Mouse (Mus musculus): ENCODE results near the gene Lyl1. TPM values are rescaled to one million over a fixed set of nuclear protein-coding genes. Genes with fewer than 3 reads are reported as not detected.

Gene Lyl1
- total and polyA plus RNA-seq, 3 experiments: 88.7 to 149 (median 136) TPM

- TF ChIP-seq EP300 (IDR thresholded peaks at IDR 0.05; ENCODE audit: low read depth in 1 of 2, low read length in 2 of 2): peak in 1 of 2 experiments; percentile 16; a peak in 1 of 4 replicates
- TF ChIP-seq SIN3A (IDR thresholded peaks at IDR 0.05; ENCODE audit: low read length): no peak
Observed at GRCm38 (mm10) chr8:84704867-84705831, 3.9 kb downstream of the Lyl1 start (continued).

- Histone ChIP-seq H3K79me2 (ENCODE audit: control insufficient read depth, insufficient read depth, low read length, poor library complexity) (peaks cover 32% of the 10 kb centered on the region), H3K27ac (ENCODE audit: control insufficient read depth, low read depth, low read length) (peak overlapping the region; percentile 98; the same call in 1 of the 2 replicates), H3K4me1 (ENCODE audit: control insufficient read depth in 1 of 2, insufficient read depth in 2 of 2, low read length in 2 of 2) (peaks cover under 1 to 10% of the 10 kb centered on the region in 2 experiments; a peak in 3 of 4 replicates), H3K9ac (ENCODE audit: control insufficient read depth, low read depth, low read length, poor library complexity, severe bottlenecking) (peak overlapping the region; percentile 98), H3K27me3 (ENCODE audit: control insufficient read depth in 1 of 2, insufficient read depth in 2 of 2, low read length in 2 of 2) (no peaks in the 10 kb centered on the region), H3K9me3 (replicated peaks; ENCODE audit: insufficient read depth, low read length) (no peaks in the 10 kb centered on the region), H3K4me3 (ENCODE audit: control insufficient read depth in 1 of 2, insufficient read depth in 1 of 2, low read depth in 2 of 2, low read length in 2 of 2) (peak overlapping the region; percentile 36 to 62), H3K36me3 (ENCODE audit: control insufficient read depth in 1 of 2, insufficient read depth in 2 of 2, low read length in 2 of 2) (peaks cover 0 to 9% of the 10 kb centered on the region in 2 experiments; a peak in 2 of 4 replicates)
- peak; percentile 38 for DNase-seq (ENCODE audit: low read depth, low spot score)
- TF ChIP-seq BHLHE40 (IDR thresholded peaks at IDR 0.05; ENCODE audit: borderline replicate concordance, low read depth, low read length) (no peak), SIN3A (IDR thresholded peaks at IDR 0.05; ENCODE audit: low read length) (peak; percentile 45), CHD1 (IDR thresholded peaks at IDR 0.05; ENCODE audit: low read depth, low read length) (0 out of 2 replicates have a peak, but pooled peaks have one; percentile 51)
Observed at GRCm38 (mm10) chr8:84705960-84706359, 4.7 kb downstream of the Lyl1 start.

- Histone ChIP-seq H3K9me3 (replicated peaks; ENCODE audit: insufficient read depth, low read length) (no peaks in the 10 kb centered on the region), H3K4me1 (ENCODE audit: control insufficient read depth in 1 of 2, insufficient read depth in 2 of 2, low read length in 2 of 2) (peaks cover 0 to 9% of the 10 kb centered on the region in 2 experiments; a peak in 2 of 4 replicates), H3K4me3 (ENCODE audit: control insufficient read depth in 1 of 2, insufficient read depth in 1 of 2, low read depth in 2 of 2, low read length in 2 of 2) (no peak overlapping the region), H3K27ac (ENCODE audit: control insufficient read depth, low read depth, low read length) (0 out of 2 replicates have a peak overlapping the region, but pooled peaks have one; percentile 98), H3K27me3 (ENCODE audit: control insufficient read depth in 1 of 2, insufficient read depth in 2 of 2, low read length in 2 of 2) (no peaks in the 10 kb centered on the region), H3K9ac (ENCODE audit: control insufficient read depth, low read depth, low read length, poor library complexity, severe bottlenecking) (peak overlapping the region; percentile 98), H3K36me3 (ENCODE audit: control insufficient read depth in 1 of 2, insufficient read depth in 2 of 2, low read length in 2 of 2) (peaks cover 0 to 8% of the 10 kb centered on the region in 2 experiments; a peak in 2 of 4 replicates), H3K79me2 (ENCODE audit: control insufficient read depth, insufficient read depth, low read length, poor library complexity) (peaks cover 31% of the 10 kb centered on the region)
- DNase-seq (ENCODE audit: low read depth, low spot score): peak; percentile 44
- TF ChIP-seq POLR2AphosphoS2 (IDR thresholded peaks at IDR 0.05; ENCODE audit: low read length) (0 out of 2 replicates have a peak, but pooled peaks have one; percentile 19), CTCF (IDR thresholded peaks at IDR 0.05 in 2 of 3, conservative IDR thresholded peaks at IDR 0.05 in 1 of 3; ENCODE audit: control insufficient read depth in 1 of 3, insufficient read depth in 1 of 3, low read depth in 2 of 3, low read length in 3 of 3, poor library complexity in 1 of 3, severe bottlenecking in 1 of 3) (no peak)
Observed at GRCm38 (mm10) chr8:84706610-84707266, 5.5 kb downstream of the Lyl1 start.

- H3K79me2 ChIP-seq (ENCODE audit: control insufficient read depth, insufficient read depth, low read length, poor library complexity): peaks cover 24% of the 10 kb centered on the region
- peaks cover 0 to 8% of the 10 kb centered on the region in 2 experiments; a peak in 2 of 4 replicates for H3K36me3 ChIP-seq (ENCODE audit: control insufficient read depth in 1 of 2, insufficient read depth in 2 of 2, low read length in 2 of 2)
- no peak overlapping the region for H3K27ac ChIP-seq (ENCODE audit: control insufficient read depth, low read depth, low read length)
- H3K9me3 ChIP-seq (replicated peaks; ENCODE audit: insufficient read depth, low read length): no peaks in the 10 kb centered on the region
- TF ChIP-seq NELFE (IDR thresholded peaks at IDR 0.05; ENCODE audit: low read depth, low read length) (no peak), POLR2AphosphoS5 (IDR thresholded peaks at IDR 0.05; ENCODE audit: borderline replicate concordance, low read depth, low read length) (0 out of 2 replicates have a peak, but pooled peaks have one; percentile 74)
- H3K27me3 ChIP-seq (ENCODE audit: control insufficient read depth in 1 of 2, insufficient read depth in 2 of 2, low read length in 2 of 2): no peaks in the 10 kb centered on the region
- no peak overlapping the region for H3K9ac ChIP-seq (ENCODE audit: control insufficient read depth, low read depth, low read length, poor library complexity, severe bottlenecking)
- H3K4me3 ChIP-seq (ENCODE audit: control insufficient read depth in 1 of 2, insufficient read depth in 1 of 2, low read depth in 2 of 2, low read length in 2 of 2): no peak overlapping the region
- DNase-seq (ENCODE audit: low read depth, low spot score): peak; percentile 44
- peaks cover 0 to 9% of the 10 kb centered on the region in 2 experiments; a peak in 2 of 4 replicates for H3K4me1 ChIP-seq (ENCODE audit: control insufficient read depth in 1 of 2, insufficient read depth in 2 of 2, low read length in 2 of 2)
Observed at GRCm38 (mm10) chr8:84707267-84707883, 6.1 kb downstream of the Lyl1 start.
